Mouse (Mus musculus): Measurements from ENCODE around the gene Pef1.

DNA sequence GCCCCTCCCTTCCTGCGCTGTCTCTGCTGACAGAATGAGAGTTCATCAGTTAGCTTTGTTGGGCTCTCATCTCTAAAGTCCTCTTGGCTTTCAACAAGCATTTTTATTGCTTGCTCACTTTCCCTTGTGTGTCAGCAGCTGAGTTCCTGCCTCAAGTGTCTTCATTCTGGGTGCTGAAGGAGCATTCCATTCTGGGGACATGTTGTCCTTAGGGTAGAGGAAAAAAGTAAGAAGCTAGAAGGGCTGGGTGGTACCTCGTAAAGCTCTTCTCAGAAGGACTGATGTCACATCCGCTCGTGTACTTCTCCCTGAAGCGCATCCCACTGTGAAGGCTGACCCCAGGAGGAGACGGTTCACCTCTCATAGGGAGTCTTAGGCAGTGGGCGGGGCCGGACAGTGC is 19.2 kb downstream of the Pef1 start:
- TF ChIP-seq CTCF (IDR thresholded peaks at IDR 0.05; ENCODE audit: low read depth) = no peak
- no peak for TF ChIP-seq EP300 (IDR thresholded peaks at IDR 0.05; ENCODE audit: low read depth)
